Mouse (Mus musculus) heart, embryonic 14.5 days (tissue): ENCODE data around the gene Col13a1. TPM values are rescaled to one million over a fixed set of nuclear protein-coding genes. Genes with fewer than 3 reads are reported as not detected.
A peak's percentile ranks its signal among the peaks of the same experiment; 100 is the strongest.

ENCODE experiments used
- ATAC-seq: fragments of 200-750 bp; cut with Nextera tagmentation; 2 replicates; pipeline ENCODE4 v1.8.0; 2017; ENCODE audit warnings: low read depth, moderate TSS enrichment; ENCODE audit not compliant: insufficient number of reproducible peaks, insufficient read depth, low FRiP score
- H3K27ac ChIP-seq, 2 experiments: fragments of 200-500 bp in 1 of 2; fragments of 300-500 bp in 1 of 2; sonication (generic) in 1 of 2; replicated peaks in 1 of 2; 2 replicates each; pipeline ENCODE4 v1.5.1; 2012 to 2014; ENCODE audit warnings: low read depth in 2 of 2, low read length in 2 of 2, control low read depth in 1 of 2, mild to moderate bottlenecking in 1 of 2, mixed read lengths in 1 of 2; ENCODE audit not compliant: control insufficient read depth in 1 of 2, insufficient read depth in 1 of 2
- H3K27me3 ChIP-seq: fragments of 300-500 bp; sonication (generic); 2 replicates; pipeline ENCODE4 v1.6.1; 2014; ENCODE audit warnings: mild to moderate bottlenecking, low read length, control low read depth; ENCODE audit not compliant: control insufficient read depth, insufficient read depth
- H3K36me3 ChIP-seq: fragments of 300-500 bp; sonication (generic); 2 replicates; pipeline ENCODE4 v1.6.1; 2014; ENCODE audit warnings: mild to moderate bottlenecking, control low read depth, low read length, mixed read lengths; ENCODE audit not compliant: control insufficient read depth, insufficient read depth
- H3K4me1 ChIP-seq, 2 experiments: fragments of 200-500 bp in 1 of 2; fragments of 300-500 bp in 1 of 2; sonication (generic) in 1 of 2; 2 replicates each; pipeline ENCODE4 v1.6.1; 2012 to 2014; ENCODE audit warnings: low read length in 2 of 2, control low read depth in 1 of 2, mixed read lengths in 1 of 2; ENCODE audit not compliant: control insufficient read depth in 2 of 2, insufficient read depth in 2 of 2
- H3K4me2 ChIP-seq: fragments of 300-500 bp; sonication (generic); 2 replicates; pipeline ENCODE4 v1.6.1; 2014; ENCODE audit warnings: mild to moderate bottlenecking, low read length
- H3K4me3 ChIP-seq, 2 experiments: fragments of 200-500 bp in 1 of 2; fragments of 300-500 bp in 1 of 2; sonication (generic) in 1 of 2; 2 replicates each; pipeline ENCODE4 v1.5.1; 2012 to 2014; ENCODE audit warnings: low read length in 2 of 2, mild to moderate bottlenecking in 2 of 2, control low read depth in 1 of 2, low read depth in 1 of 2, moderate library complexity in 1 of 2; ENCODE audit not compliant: control insufficient read depth in 1 of 2, insufficient read depth in 1 of 2
- H3K9ac ChIP-seq: fragments of 300-500 bp; sonication (generic); 2 replicates; pipeline ENCODE4 v1.6.1; 2014; ENCODE audit warnings: mild to moderate bottlenecking, low read length
- H3K9me3 ChIP-seq: fragments of 300-500 bp; sonication (generic); 2 replicates; pipeline ENCODE4 v1.6.1; 2016; ENCODE audit warnings: low read length, control low read depth; ENCODE audit not compliant: control insufficient read depth
- WGBS: fragments of 180-500 bp; shearing (Covaris S2); extraction: QIAGEN DNeasy Blood & Tissue Kit; methylation state at CpG from one replicate; pipeline ENCODE4 v1.1.7; 2014; 5-methylcytosine and 5-hydroxymethylcytosine counted together
- polyA plus RNA-seq: library from polyadenylated mRNA; unstranded; fragments of >200 nt; fragmentation: Nextera tagmentation; extraction: Ambion mirVana; gene quantifications from 2 replicates; pipeline ENCODE4 v1.2.1, GENCODE M21; 2014

Gene Col13a1
- polyA plus RNA-seq, 1 experiment from 2014 or later, result 9.5 TPM

- Histone ChIP-seq H3K9me3 (no peaks in the 10 kb centered on the region), H3K36me3 (no peaks in the 10 kb centered on the region), H3K4me3 (no peak overlapping the region), H3K4me2 (no peak overlapping the region), H3K27ac (no peak overlapping the region), H3K9ac (no peak overlapping the region), H3K4me1 (no peaks in the 10 kb centered on the region), H3K27me3 (no peaks in the 10 kb centered on the region)
- 1% methylated on average over 6 of the region's 6 CpGs for WGBS
- ATAC-seq, result 0 out of 2 replicates have a peak, but pooled peaks have one; percentile 19
Measured at GRCm38 (mm10) chr10:61838769-61839168, 140.1 kb downstream of the Col13a1 start.

DNA sequence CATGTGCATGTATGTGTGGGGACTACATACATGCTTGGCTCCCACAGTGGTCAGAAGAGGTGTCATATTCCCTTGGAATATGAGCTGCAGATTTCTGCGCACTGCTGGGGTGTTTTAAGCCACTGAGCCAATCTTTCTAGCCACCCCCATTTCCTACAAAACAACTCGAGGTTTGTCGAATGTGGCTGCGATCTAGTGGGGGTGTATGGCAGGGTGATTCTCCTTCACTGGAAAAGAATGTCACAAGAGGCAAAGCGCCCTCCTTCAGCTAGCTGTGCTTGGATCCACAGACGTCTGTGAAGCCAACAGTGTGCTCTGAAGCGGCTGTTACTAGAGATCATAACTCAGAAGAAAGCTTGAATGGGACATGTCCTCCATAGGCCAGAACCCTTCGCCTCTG, 141.6 kb downstream of the Col13a1 start:
- Histone ChIP-seq H3K4me2 (no peak overlapping the region), H3K4me1 (no peaks in the 10 kb centered on the region), H3K27me3 (no peaks in the 10 kb centered on the region), H3K9me3 (no peaks in the 10 kb centered on the region), H3K9ac (no peak overlapping the region), H3K36me3 (no peaks in the 10 kb centered on the region), H3K27ac (no peak overlapping the region), H3K4me3 (no peak overlapping the region)
- ATAC-seq, result no peak
- 76% methylated on average over 8 of the region's 8 CpGs for WGBS

DNA sequence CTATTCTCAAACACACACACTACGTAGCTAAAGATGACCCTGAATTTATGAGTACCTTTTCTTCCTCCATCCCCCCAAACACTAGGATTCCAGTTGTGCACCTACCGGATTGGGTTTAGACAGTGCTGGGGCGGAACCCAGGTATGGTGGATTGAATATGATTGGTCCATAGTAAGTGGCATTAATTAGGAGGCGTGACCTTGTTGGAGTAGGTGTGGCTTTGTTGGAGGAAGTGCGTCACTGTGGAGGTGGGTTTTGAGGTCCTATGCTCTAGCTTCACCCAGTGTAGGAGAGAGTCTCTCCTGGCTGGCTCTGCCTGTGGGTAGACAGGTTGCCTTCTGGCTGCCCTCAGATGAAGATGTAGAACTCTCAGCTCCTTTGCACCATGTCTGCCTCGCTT, 144.6 kb downstream of the Col13a1 start:
- Histone ChIP-seq H3K4me1 (no peaks in the 10 kb centered on the region), H3K36me3 (no peaks in the 10 kb centered on the region), H3K27me3 (no peaks in the 10 kb centered on the region), H3K27ac (no peak overlapping the region), H3K4me3 (no peak overlapping the region), H3K9ac (no peak overlapping the region), H3K4me2 (no peak overlapping the region), H3K9me3 (no peaks in the 10 kb centered on the region)
- 95% methylated on average over 6 of the region's 6 CpGs for WGBS
- ATAC-seq, result no peak

GRCm38 (mm10) chr10:61832713-61833112, 146.2 kb downstream of the Col13a1 start:
- no peak overlapping the region for H3K4me2 ChIP-seq
- no peak overlapping the region for H3K27ac ChIP-seq
- no peaks in the 10 kb centered on the region for H3K27me3 ChIP-seq
- no peaks in the 10 kb centered on the region for H3K9me3 ChIP-seq
- ATAC-seq, result no peak
- H3K4me3 ChIP-seq, result no peak overlapping the region
- 61% methylated on average over 11 of the region's 11 CpGs for WGBS
- no peaks in the 10 kb centered on the region for H3K36me3 ChIP-seq
- H3K4me1 ChIP-seq, result no peaks in the 10 kb centered on the region
- H3K9ac ChIP-seq, result no peak overlapping the region

- H3K27me3 ChIP-seq, result no peaks in the 10 kb centered on the region
- H3K9me3 ChIP-seq, result no peaks in the 10 kb centered on the region
- no peak overlapping the region for H3K4me2 ChIP-seq
- 91% methylated on average over 6 of the region's 6 CpGs for WGBS
- H3K9ac ChIP-seq, result no peak overlapping the region
- no peak overlapping the region for H3K27ac ChIP-seq
- no peaks in the 10 kb centered on the region; a peak in 2 of 4 replicates for H3K4me1 ChIP-seq
- H3K36me3 ChIP-seq, result no peaks in the 10 kb centered on the region
- no peak overlapping the region for H3K4me3 ChIP-seq
- ATAC-seq, result no peak
Measured at GRCm38 (mm10) chr10:61831741-61832140, 147.2 kb downstream of the Col13a1 start.

- no peak for ATAC-seq
- no peak overlapping the region for H3K9ac ChIP-seq
- H3K27ac ChIP-seq, result no peak overlapping the region
- H3K4me3 ChIP-seq, result no peak overlapping the region
- 75% methylated on average over 12 of the region's 12 CpGs for WGBS
- no peaks in the 10 kb centered on the region for H3K9me3 ChIP-seq
- H3K36me3 ChIP-seq, result no peaks in the 10 kb centered on the region
- H3K27me3 ChIP-seq, result no peaks in the 10 kb centered on the region
- H3K4me1 ChIP-seq, result no peaks in the 10 kb centered on the region; a peak in 2 of 4 replicates
- no peak overlapping the region for H3K4me2 ChIP-seq
Measured at GRCm38 (mm10) chr10:61831251-61831650, 147.7 kb downstream of the Col13a1 start.

- Histone ChIP-seq H3K9me3 (no peaks in the 10 kb centered on the region), H3K4me3 (no peak overlapping the region), H3K27me3 (no peaks in the 10 kb centered on the region), H3K36me3 (no peaks in the 10 kb centered on the region), H3K4me2 (no peak overlapping the region), H3K27ac (no peak overlapping the region), H3K4me1 (no peaks in the 10 kb centered on the region; a peak in 2 of 4 replicates), H3K9ac (no peak overlapping the region)
- 37% methylated on average over 9 of the region's 9 CpGs for WGBS
- no peak for ATAC-seq
Measured at GRCm38 (mm10) chr10:61830817-61831216, 148.1 kb downstream of the Col13a1 start.

DNA sequence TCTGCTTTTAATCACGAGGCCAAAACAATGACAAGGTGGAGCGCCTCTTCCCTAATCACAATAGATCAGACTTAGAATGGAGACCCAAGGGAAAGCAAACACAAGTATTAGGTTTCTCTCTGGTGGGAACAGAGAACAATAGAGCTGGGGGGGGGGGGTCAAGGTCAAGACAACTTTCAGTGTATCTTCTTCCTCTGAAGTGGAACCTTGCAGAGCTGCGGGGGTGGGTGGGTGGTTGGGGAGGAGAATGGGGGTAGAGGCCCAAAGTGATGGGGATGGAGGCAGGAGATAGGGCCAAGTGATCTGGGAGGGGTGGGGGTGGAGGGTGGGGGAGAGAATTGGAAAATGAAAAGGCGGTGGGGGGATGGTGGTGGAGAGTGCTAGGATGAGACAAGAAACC, 149.9 kb downstream of the Col13a1 start:
- Histone ChIP-seq H3K27ac (no peak overlapping the region), H3K4me3 (no peak overlapping the region), H3K36me3 (no peaks in the 10 kb centered on the region), H3K27me3 (no peaks in the 10 kb centered on the region), H3K4me1 (no peaks in the 10 kb centered on the region; a peak in 2 of 4 replicates), H3K9me3 (no peaks in the 10 kb centered on the region), H3K4me2 (no peak overlapping the region), H3K9ac (no peak overlapping the region)
- no peak for ATAC-seq
- WGBS, result 65% methylated on average over 4 of the region's 4 CpGs
